Comparison of ENCODE assay signal across 12 mouse cellular contexts in the genomic region with DNA sequence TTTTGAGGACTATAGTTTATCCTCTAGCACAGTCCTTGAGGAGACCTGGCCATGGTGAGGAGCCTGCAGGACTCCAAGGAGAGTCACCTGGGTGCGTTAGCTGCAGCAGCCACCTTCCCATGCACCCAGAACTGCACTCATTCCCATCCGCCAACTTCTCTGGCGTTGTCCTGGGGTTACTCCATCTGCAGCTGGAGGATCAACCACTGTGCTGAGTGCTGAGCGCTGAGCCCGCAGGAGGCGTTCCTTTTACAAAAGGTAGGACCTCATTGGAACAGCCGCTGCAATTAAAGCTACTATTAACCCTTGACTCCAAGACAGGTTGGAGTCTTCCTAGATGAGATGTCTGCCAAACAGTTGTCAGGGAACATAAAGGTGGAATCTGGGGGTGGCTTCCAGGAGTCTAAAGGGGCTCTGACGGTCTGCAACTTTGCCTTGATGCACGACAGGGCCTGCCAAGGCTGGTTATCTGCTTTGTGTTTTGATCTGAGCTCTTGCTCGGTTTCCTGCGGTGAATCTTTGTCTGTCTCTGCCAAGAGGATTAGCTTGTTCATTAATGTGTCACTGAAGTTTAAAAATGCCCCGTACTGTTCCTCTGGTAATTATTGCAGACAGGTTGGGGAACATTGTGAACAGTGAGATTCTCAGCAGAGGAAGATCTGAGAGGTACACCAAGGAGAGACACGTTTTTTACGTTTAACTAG.
DNase-seq lines count a peak whose midpoint lies in the region; ATAC-seq and TF ChIP-seq lines count a peak whose summit lies in the region.
"Had no signal": no experiment of that assay in that cellular context is flagged by ENCODE, and none has a peak within 500 bp of the region (broad histone marks: within the 10 kb centered on the region; RNA-seq: fewer than 3 reads in every experiment).

No protein-coding gene starts in this region.

- H3K27ac ChIP-seq in kidney, adult 2 months (ENCODE audit: insufficient read depth, low read depth, low read length) = 0 out of 2 replicates have a peak overlapping the region, but pooled peaks have one; percentile 48
- H3K27ac ChIP-seq in forebrain, embryonic 12.5 days = peak overlapping the region; percentile 36; the same call in 1 of the 2 replicates
- no peak overlapping the region for H3K27ac ChIP-seq in midbrain, embryonic 14.5 days (replicated peaks; ENCODE audit: low read depth, low read length)
- H3K27ac ChIP-seq: neural tube, embryonic 12.5 days had no signal

- no peak overlapping the region for H3K4me3 ChIP-seq in kidney, adult 2 months (ENCODE audit: insufficient read depth, low read depth, low read length)
- no peak overlapping the region for H3K4me3 ChIP-seq in forebrain, embryonic 12.5 days (replicated peaks)
- no peak overlapping the region for H3K4me3 ChIP-seq in midbrain, embryonic 14.5 days (replicated peaks; ENCODE audit: low read depth, low read length)
- H3K4me3 ChIP-seq: erythroblast, embryonic 14.5 days; neural tube, embryonic 12.5 days had no signal

- no peak overlapping the region for H3K9ac ChIP-seq in forebrain, embryonic 12.5 days
- H3K9ac ChIP-seq in midbrain, embryonic 14.5 days (replicated peaks; ENCODE audit: low read length) = no peak overlapping the region
- H3K9ac ChIP-seq: neural tube, embryonic 12.5 days had no signal

- TF ChIP-seq CTCF in kidney, adult 2 months (conservative IDR thresholded peaks at IDR 0.05; ENCODE audit: insufficient read depth, insufficient read length, low read depth, low read length) = no peak

- peak; percentile 49; the same call in 1 of the 2 replicates for ATAC-seq in forebrain, embryonic 12.5 days (ENCODE audit: low FRiP score)
- ATAC-seq in midbrain, embryonic 14.5 days (ENCODE audit: low FRiP score, low TSS enrichment) = no peak; the same call in 1 of the 2 replicates

- no peaks in the 10 kb centered on the region for H3K9me3 ChIP-seq in forebrain, embryonic 12.5 days
- H3K9me3 ChIP-seq in midbrain, embryonic 14.5 days (ENCODE audit: control insufficient read depth, low read length) = no peaks in the 10 kb centered on the region
- H3K9me3 ChIP-seq: neural tube, embryonic 12.5 days had no signal

- H3K27me3 ChIP-seq in kidney, adult 2 months (replicated peaks; ENCODE audit: control insufficient read depth, insufficient read depth, low read length) = no peaks in the 10 kb centered on the region
- no peaks in the 10 kb centered on the region for H3K27me3 ChIP-seq in forebrain, embryonic 12.5 days
- no peaks in the 10 kb centered on the region for H3K27me3 ChIP-seq in midbrain, embryonic 14.5 days (ENCODE audit: control insufficient read depth, insufficient read depth, low read length)
- H3K27me3 ChIP-seq: neural tube, embryonic 12.5 days had no signal

- H3K4me2 ChIP-seq in forebrain, embryonic 12.5 days = no peak overlapping the region; the same call in 1 of the 2 replicates
- H3K4me2 ChIP-seq in midbrain, embryonic 14.5 days (ENCODE audit: low read length) = peak overlapping the region; percentile 25; the same call in 1 of the 2 replicates
- H3K4me2 ChIP-seq: neural tube, embryonic 12.5 days had no signal

- peak; percentile 60 for DNase-seq in kidney, adult 2 months
- DNase-seq in kidney, postnatal 25 days = no peak
- DNase-seq in cerebellum, adult 9-11 months = peak; percentile 20
- peak; percentile 69 for DNase-seq in midbrain, embryonic 14.5 days
- DNase-seq in left cerebral cortex, adult 9 months (ENCODE audit: low spot score in 2 of 2) = no peak
- no peak for DNase-seq in layer of hippocampus, adult 9-10 months (ENCODE audit: low spot score)
- no peak for DNase-seq in neural tube, embryonic 10.5 days (ENCODE audit: extremely low spot score, low spot score)
- DNase-seq: lung, postnatal 10 days; right cerebral cortex, postnatal 4 days had no signal

- no peak for TF ChIP-seq POLR2A in kidney, adult 2 months (IDR thresholded peaks at IDR 0.05; ENCODE audit: low read depth, low read length)

- WGBS in kidney, adult 2 months = 40% methylated on average over 14 of the region's 14 CpGs
- 7% methylated on average over 14 of the region's 14 CpGs for WGBS in forebrain, embryonic 12.5 days
- WGBS in midbrain, embryonic 14.5 days = 10% methylated on average over 14 of the region's 14 CpGs

- no peaks in the 10 kb centered on the region for H3K36me3 ChIP-seq in kidney, adult 2 months (ENCODE audit: control insufficient read depth, insufficient read depth, low read length)
- no peaks in the 10 kb centered on the region for H3K36me3 ChIP-seq in forebrain, embryonic 12.5 days (replicated peaks)
- H3K36me3 ChIP-seq in midbrain, embryonic 14.5 days (ENCODE audit: control insufficient read depth, insufficient read depth, low read length) = no peaks in the 10 kb centered on the region
- H3K36me3 ChIP-seq: neural tube, embryonic 12.5 days had no signal

- 0 out of 2 replicates have a peak, but pooled peaks cover 3% of the 10 kb centered on the region for H3K4me1 ChIP-seq in kidney, adult 2 months (ENCODE audit: control insufficient read depth, insufficient read depth, low read length)
- H3K4me1 ChIP-seq in forebrain, embryonic 12.5 days = peaks cover 19% of the 10 kb centered on the region
- peaks cover 6% of the 10 kb centered on the region for H3K4me1 ChIP-seq in midbrain, embryonic 14.5 days (ENCODE audit: control insufficient read depth, insufficient read depth, low read length)
- H3K4me1 ChIP-seq: neural tube, embryonic 12.5 days had no signal

Comparison
In these comparisons a context has a peak if more than half of its experiments do, and no peak if none do; other contexts are left out.
1. DNase-seq: peak in kidney, adult 2 months (single experiment), cerebellum, adult 9-11 months (single experiment) and midbrain, embryonic 14.5 days (single experiment); none in kidney, postnatal 25 days (0 of 2), left cerebral cortex, adult 9 months (0 of 2), layer of hippocampus, adult 9-10 months (single experiment) and neural tube, embryonic 10.5 days (single experiment).